Mouse (Mus musculus): ENCODE data around the gene Ern1. TPM values are rescaled to one million over a fixed set of nuclear protein-coding genes. Genes with fewer than 3 reads are reported as not detected.

Ern1 gene
- polyA plus RNA-seq, 1 experiment from 2014 or later = 3.9 TPM

DNA sequence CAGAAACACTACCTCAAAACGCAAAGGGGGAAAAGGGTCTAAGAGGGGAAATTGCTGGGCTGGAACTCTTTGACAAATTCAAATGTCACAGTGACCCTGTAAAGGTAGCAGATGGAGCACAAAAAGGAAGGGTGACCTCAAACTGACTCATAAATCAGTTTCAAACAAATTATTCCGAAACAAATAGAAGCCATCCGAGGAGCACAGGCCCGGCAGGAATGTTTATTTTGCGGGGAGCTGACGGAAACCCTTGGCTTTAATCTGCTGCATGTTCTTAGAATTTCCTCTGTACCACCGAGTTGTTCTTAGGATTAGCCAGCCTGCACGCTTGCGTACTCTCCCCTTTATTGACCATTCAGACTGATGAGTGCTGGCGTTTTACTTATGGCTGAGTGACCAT is 2.4 kb upstream of the Ern1 start:
- ATAC-seq (ENCODE audit: extremely low read depth, insufficient number of reproducible peaks, low FRiP score, low TSS enrichment) = no peak
- Histone ChIP-seq H3K9me3 (no peaks in the 10 kb centered on the region), H3K4me1 (peaks cover 23% of the 10 kb centered on the region), H3K27ac (replicated peaks) (no peak overlapping the region), H3K9ac (no peak overlapping the region), H3K4me3 (no peak overlapping the region), H3K27me3 (replicated peaks) (no peaks in the 10 kb centered on the region), H3K36me3 (no peaks in the 10 kb centered on the region), H3K4me2 (no peak overlapping the region)
- 70% methylated on average over 10 of the region's 10 CpGs for WGBS

DNA sequence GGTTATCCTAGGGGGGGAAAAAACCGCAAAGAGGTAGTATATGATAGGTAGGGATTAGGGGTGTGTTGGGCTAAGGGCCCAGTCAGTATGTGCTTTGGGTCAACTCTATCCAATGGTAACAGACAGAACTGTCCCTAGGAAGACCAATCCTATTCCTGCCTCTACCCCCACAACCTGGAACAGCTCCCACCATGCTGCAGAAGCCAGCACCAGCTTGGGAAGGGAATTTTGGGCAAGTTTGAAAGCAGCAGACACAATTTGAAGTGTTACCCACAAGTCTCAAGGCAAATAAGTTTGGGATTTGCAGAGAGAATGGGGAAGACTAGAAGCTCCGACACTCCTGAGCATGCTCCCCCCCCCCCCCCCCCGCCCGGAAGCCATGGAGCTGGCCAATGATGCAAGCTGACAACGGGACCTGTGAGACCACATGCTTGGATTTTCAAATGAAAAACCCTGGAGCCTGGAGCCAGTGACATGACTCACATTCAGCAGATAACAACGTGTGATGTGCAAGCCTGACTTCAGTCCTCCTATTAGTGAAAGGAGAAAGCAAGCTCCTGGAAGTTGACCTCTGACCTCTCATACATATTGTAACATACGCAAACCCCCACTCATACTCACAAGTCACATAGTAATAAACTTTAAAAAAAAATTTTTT is 1.5 kb upstream of the Ern1 start:
- ATAC-seq (ENCODE audit: extremely low read depth, insufficient number of reproducible peaks, low FRiP score, low TSS enrichment) = no peak
- Histone ChIP-seq H3K9ac (no peak overlapping the region), H3K27ac (replicated peaks) (no peak overlapping the region), H3K4me3 (no peak overlapping the region), H3K9me3 (no peaks in the 10 kb centered on the region), H3K36me3 (no peaks in the 10 kb centered on the region), H3K4me1 (peaks cover 23% of the 10 kb centered on the region), H3K4me2 (no peak overlapping the region), H3K27me3 (replicated peaks) (no peaks in the 10 kb centered on the region)
- 40% methylated on average over 7 of the region's 7 CpGs for WGBS

DNA sequence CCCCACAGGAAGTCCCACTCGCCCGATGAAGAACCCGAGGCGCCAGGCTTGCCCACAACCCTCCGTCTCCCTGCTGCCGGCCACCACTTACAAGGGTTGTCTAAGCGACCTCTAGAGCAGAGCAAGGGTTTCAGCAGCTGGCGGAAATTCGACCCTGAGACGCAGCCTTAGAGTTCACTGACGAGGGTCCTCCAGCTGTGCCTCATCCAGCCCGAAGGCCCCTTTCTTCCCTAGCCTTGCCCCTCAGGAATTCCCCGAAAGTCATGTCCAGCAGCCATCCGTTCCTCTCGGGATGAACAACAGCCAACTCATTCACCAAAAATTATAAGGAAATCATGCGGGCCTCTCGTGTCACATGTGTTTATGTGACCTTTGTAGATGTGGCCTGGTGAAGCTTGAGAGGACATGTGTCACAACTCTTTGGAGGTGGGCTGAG is 492 bp upstream of the Ern1 start:
- H3K9me3 ChIP-seq = no peaks in the 10 kb centered on the region
- H3K4me2 ChIP-seq = peak overlapping the region; percentile 82
- peak overlapping the region; percentile 65 for H3K9ac ChIP-seq
- peaks cover 23% of the 10 kb centered on the region for H3K4me1 ChIP-seq
- peak overlapping the region; percentile 90 for H3K27ac ChIP-seq (replicated peaks)
- H3K27me3 ChIP-seq (replicated peaks) = no peaks in the 10 kb centered on the region
- 12% methylated on average over 17 of the region's 17 CpGs for WGBS
- H3K4me3 ChIP-seq = peak overlapping the region; percentile 95
- H3K36me3 ChIP-seq = no peaks in the 10 kb centered on the region
- ATAC-seq (ENCODE audit: extremely low read depth, insufficient number of reproducible peaks, low FRiP score, low TSS enrichment) = 0 out of 2 replicates have a peak, but pooled peaks have one; percentile 10

DNA sequence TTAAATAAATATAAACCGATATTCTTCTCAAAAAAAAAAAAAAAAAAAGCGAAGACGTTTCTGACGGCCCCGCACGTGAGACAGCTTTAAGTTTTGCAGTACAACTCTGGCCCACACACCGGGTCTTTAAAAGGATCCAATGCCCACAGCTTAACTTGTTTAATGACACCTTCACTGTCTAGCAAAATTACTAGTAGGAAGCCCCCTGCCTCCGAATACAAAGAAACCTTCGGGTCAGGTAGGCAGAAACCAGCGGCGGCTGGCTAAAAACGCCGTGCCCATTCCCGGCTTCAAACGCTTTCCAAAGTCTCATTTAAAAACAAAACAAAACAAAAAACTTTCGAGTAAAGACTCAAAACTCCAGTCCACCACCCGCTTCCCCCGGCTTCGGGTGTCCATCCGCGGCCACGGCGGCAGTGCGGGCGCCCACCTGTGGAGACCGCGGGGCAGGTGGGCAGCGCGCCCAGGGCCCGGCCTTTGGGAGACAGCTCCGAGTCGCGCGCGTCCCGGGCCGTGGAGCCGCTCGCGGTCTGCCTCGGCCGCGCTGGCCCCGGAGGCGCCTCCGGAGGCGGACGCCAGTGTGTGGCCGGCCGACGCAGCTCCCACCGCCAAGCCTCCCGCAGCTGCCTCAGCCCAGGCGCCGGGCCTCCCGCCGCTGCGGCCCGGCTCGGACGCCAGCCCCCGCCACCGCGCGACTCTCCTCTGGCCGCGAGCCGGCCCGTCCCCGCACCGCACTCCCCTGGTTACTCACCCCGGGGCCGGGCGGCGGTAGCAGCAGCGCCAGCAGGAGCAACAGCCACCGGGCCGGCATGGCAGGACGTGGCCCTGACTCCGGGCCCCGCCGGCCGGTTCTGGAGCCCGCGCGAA is 553 bp downstream of the Ern1 start:
- H3K27me3 ChIP-seq (replicated peaks) = no peaks in the 10 kb centered on the region
- under 1% methylated on average over 67 of the region's 86 CpGs for WGBS
- H3K9me3 ChIP-seq = no peaks in the 10 kb centered on the region
- H3K4me1 ChIP-seq = peaks cover 23% of the 10 kb centered on the region
- H3K27ac ChIP-seq (replicated peaks) = peak overlapping the region; percentile 90
- no peaks in the 10 kb centered on the region for H3K36me3 ChIP-seq
- ATAC-seq (ENCODE audit: extremely low read depth, insufficient number of reproducible peaks, low FRiP score, low TSS enrichment) = peak; percentile 78
- peak overlapping the region; percentile 82 for H3K4me2 ChIP-seq
- H3K4me3 ChIP-seq = peak overlapping the region; percentile 95
- H3K9ac ChIP-seq = peak overlapping the region; percentile 95

DNA sequence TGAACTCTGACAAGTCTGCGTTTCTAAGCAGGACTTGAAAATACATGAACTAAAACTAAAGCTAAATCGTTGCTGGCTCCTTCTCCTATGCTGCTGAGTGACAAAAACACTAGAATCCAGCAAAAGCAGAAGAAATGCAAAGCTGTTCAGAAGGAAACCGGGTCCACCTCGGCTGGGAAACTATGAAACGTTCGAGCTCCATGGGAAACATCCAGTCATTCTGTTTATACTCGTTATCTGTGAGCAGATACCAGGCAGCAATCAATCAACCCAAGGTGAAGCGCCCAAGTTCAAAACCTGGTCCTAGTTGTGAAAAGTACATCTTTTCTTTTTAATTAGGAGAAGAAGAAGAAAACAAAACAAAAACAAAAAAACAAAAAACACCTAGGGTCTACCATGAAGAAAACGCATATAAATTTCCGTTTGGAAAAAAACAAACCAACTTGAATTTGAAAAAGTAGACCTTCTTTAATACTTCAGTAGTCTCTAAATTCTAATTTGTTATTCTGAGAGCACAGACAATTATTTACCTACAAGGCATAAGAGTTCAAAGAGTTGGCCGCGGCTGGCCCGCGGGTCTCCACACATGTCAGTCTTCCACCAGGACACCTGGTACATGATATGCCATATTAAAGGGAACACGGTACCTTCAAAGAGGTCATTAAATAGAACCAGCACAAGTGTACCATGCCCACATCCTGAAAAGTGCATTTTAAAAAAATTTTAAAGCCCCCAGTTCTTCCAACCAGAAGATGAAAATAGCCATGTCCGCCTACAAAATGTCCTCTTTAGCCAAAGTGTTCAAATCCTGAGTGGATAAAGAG is 1.4 kb downstream of the Ern1 start:
- WGBS = 31% methylated on average over 16 of the region's 16 CpGs
- Histone ChIP-seq H3K27ac (replicated peaks) (peak overlapping the region; percentile 90; the same call in 1 of the 2 replicates), H3K9ac (peak overlapping the region; percentile 95), H3K4me2 (peak overlapping the region; percentile 82), H3K36me3 (no peaks in the 10 kb centered on the region), H3K9me3 (no peaks in the 10 kb centered on the region), H3K4me3 (peak overlapping the region; percentile 95), H3K27me3 (replicated peaks) (no peaks in the 10 kb centered on the region), H3K4me1 (peaks cover 27% of the 10 kb centered on the region)
- no peak for ATAC-seq (ENCODE audit: extremely low read depth, insufficient number of reproducible peaks, low FRiP score, low TSS enrichment)

DNA sequence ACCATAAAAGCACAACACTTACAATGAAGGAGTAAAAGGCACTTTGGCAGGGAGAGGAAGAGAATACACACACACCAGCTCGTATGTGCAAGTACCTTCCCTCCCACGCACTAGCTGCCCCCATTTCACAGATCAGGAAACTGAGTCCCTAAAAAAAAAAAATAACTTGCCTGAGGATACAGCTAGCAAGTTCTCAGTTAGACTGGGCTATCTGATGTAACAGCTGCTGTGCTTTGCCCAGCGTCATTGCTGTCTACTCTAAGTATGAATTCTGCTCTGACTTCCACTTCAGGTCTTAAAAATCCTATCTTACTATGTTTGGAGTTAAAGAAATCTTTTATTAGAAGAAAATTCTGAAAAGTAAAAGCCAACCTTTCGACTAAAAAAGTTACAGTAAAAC is 2.0 kb downstream of the Ern1 start:
- no peaks in the 10 kb centered on the region for H3K9me3 ChIP-seq
- 61% methylated on average over 4 of the region's 4 CpGs for WGBS
- peaks cover 27% of the 10 kb centered on the region for H3K4me1 ChIP-seq
- no peaks in the 10 kb centered on the region for H3K27me3 ChIP-seq (replicated peaks)
- H3K36me3 ChIP-seq = no peaks in the 10 kb centered on the region
- peak overlapping the region; percentile 82 for H3K4me2 ChIP-seq
- no peak for ATAC-seq (ENCODE audit: extremely low read depth, insufficient number of reproducible peaks, low FRiP score, low TSS enrichment)
- H3K27ac ChIP-seq (replicated peaks) = peak overlapping the region; percentile 39; the same call in 1 of the 2 replicates
- 0 out of 2 replicates have a peak overlapping the region, but pooled peaks have one; percentile 60 for H3K9ac ChIP-seq
- peak overlapping the region; percentile 95 for H3K4me3 ChIP-seq

DNA sequence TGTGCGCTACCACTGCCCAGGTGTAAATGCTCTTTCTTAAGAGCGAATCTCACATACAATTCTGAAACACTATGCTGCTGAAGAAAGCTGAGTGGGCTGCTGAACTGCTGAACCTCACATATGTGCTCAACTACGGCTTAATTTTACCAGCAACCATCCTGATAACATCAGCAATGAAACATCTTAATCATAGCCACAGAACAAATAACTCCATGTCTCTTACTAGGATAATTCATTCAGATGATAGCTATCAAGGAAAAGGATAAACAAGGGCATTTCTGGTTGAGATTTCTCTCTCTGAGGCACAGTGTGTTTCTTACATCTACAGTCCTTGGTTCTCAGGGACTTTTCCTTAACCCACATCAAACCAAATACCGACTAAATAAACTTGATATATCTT is 2.8 kb downstream of the Ern1 start:
- H3K4me1 ChIP-seq = peaks cover 27% of the 10 kb centered on the region
- no peak overlapping the region for H3K4me3 ChIP-seq
- H3K36me3 ChIP-seq = no peaks in the 10 kb centered on the region
- no peak overlapping the region for H3K4me2 ChIP-seq
- H3K9ac ChIP-seq = no peak overlapping the region
- no peak for ATAC-seq (ENCODE audit: extremely low read depth, insufficient number of reproducible peaks, low FRiP score, low TSS enrichment)
- 87% methylated on average over 4 of the region's 4 CpGs for WGBS
- H3K27me3 ChIP-seq (replicated peaks) = no peaks in the 10 kb centered on the region
- H3K27ac ChIP-seq (replicated peaks) = no peak overlapping the region
- H3K9me3 ChIP-seq = no peaks in the 10 kb centered on the region

DNA sequence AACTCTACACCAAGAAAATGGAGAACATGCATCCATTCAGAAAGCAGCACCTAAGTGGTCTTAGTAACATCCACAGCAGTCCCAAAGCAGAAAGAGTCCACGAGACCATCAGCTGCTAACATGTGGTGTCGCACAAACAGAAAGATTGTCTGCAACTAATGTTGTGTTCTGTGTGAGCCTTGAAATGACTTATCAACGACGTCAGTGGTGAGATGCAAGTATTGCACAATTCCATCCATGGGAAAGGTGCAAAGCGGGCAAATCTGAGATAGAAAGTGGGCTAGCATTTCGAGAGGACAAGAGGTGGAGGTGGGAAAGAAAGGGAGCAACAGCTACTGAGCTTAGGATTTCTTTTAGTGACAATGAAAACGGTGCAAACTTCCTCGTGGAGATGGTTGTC is 4.8 kb downstream of the Ern1 start:
- Histone ChIP-seq H3K27ac (replicated peaks) (no peak overlapping the region), H3K4me2 (no peak overlapping the region), H3K27me3 (replicated peaks) (no peaks in the 10 kb centered on the region), H3K9me3 (no peaks in the 10 kb centered on the region), H3K36me3 (no peaks in the 10 kb centered on the region), H3K9ac (no peak overlapping the region), H3K4me3 (no peak overlapping the region), H3K4me1 (peaks cover 19% of the 10 kb centered on the region)
- 81% methylated on average over 8 of the region's 8 CpGs for WGBS
- no peak for ATAC-seq (ENCODE audit: extremely low read depth, insufficient number of reproducible peaks, low FRiP score, low TSS enrichment)

DNA sequence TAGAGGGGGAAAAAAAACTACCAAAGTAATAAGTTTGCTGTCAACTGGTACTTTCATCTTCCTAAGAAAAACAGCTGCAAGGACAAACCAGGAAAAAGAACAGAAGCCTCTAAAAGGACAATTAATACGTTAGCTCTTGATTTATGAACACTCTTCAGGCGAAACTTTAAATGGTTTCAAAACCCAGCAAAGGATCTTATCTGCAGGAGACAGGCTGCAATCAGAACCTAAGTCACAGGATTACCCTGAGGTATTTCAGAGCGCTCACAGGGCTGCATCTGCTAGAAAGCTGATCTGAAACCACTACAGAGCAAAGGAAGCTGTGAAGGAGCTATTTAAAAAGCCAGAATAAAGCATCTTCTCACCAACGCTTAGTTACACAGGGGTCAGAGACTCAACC is 6.0 kb downstream of the Ern1 start:
- Histone ChIP-seq H3K9ac (no peak overlapping the region), H3K36me3 (no peaks in the 10 kb centered on the region), H3K27ac (replicated peaks) (no peak overlapping the region), H3K4me1 (peaks cover 19% of the 10 kb centered on the region), H3K9me3 (no peaks in the 10 kb centered on the region), H3K4me2 (no peak overlapping the region), H3K4me3 (no peak overlapping the region), H3K27me3 (replicated peaks) (no peaks in the 10 kb centered on the region)
- 48% methylated on average over 4 of the region's 4 CpGs for WGBS
- ATAC-seq (ENCODE audit: extremely low read depth, insufficient number of reproducible peaks, low FRiP score, low TSS enrichment) = no peak

DNA sequence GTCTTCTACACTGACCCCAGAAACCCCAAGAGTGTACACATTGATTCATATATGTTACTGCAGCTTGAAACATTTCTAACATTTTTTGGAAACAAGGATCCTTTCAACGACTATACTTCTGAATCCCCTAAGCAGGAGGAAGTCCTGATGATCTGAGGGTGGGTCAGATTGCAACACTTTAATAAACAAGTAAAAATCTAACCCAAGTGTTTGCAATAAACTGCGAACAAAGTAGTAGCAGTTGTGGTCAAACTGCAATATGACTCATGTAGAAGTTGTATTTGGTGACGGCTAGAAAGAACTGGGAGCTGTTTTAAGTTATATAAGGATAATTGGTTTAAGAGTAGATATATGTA is 7.1 kb downstream of the Ern1 start:
- H3K4me1 ChIP-seq = peaks cover 10% of the 10 kb centered on the region
- H3K4me3 ChIP-seq = no peak overlapping the region
- no peak for ATAC-seq (ENCODE audit: extremely low read depth, insufficient number of reproducible peaks, low FRiP score, low TSS enrichment)
- H3K27ac ChIP-seq (replicated peaks) = no peak overlapping the region
- H3K9ac ChIP-seq = no peak overlapping the region
- H3K36me3 ChIP-seq = no peaks in the 10 kb centered on the region
- no peaks in the 10 kb centered on the region for H3K9me3 ChIP-seq
- no peak overlapping the region for H3K4me2 ChIP-seq
- H3K27me3 ChIP-seq (replicated peaks) = no peaks in the 10 kb centered on the region
- WGBS = 76% methylated on average over 3 of the region's 3 CpGs

All from heart, embryonic 13.5 days (tissue).